Mouse (Mus musculus): ENCODE measurements around the gene Glb1. TPM values are rescaled to one million over a fixed set of nuclear protein-coding genes. Genes with fewer than 3 reads are reported as not detected.

Glb1 gene
- polyA plus RNA-seq (2017; shearing (Covaris generic)): 19.7 TPM

DNA sequence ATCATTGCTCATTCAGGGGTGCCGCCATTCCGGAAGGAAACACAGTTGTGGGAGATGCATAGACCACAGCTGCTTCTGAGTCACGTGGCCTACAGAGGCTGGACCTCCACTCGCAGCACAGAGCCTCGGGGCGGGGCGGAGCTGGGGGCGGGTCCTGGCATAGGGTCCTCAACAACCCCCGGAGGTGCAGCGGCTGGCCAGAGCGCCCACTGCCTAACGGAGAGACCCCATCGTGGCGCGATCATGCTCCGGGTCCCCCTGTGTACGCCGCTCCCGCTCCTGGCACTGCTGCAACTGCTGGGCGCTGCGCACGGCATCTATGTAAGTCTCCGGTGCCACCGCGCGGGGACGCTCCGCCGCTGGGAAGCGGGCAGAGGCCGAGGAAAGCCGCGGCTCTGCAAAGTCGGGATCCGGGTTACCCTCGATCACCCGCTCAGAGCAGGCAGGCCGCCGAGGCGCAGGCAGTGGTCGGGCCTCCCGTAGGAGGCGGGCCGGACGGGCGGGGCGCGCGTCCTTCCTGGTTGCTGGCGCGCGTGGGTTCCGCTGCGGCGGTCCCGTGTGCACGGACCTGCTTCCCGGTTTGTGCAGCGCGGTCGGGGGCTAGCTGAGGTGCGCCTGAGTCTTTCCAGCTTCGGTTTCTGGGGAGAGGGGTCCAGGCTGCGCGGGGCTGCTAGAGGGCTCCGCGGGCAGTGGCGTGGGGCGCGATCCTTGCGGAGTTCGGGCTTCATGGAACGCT is at the start of gene Glb1, which contains the start of gene Tmppe:
Glb1 (plus strand) TSS at position 128 of the 736 bp plus-strand sequence.
Tmppe (plus strand) TSS at position 157 of the 736 bp plus-strand sequence.

DNA sequence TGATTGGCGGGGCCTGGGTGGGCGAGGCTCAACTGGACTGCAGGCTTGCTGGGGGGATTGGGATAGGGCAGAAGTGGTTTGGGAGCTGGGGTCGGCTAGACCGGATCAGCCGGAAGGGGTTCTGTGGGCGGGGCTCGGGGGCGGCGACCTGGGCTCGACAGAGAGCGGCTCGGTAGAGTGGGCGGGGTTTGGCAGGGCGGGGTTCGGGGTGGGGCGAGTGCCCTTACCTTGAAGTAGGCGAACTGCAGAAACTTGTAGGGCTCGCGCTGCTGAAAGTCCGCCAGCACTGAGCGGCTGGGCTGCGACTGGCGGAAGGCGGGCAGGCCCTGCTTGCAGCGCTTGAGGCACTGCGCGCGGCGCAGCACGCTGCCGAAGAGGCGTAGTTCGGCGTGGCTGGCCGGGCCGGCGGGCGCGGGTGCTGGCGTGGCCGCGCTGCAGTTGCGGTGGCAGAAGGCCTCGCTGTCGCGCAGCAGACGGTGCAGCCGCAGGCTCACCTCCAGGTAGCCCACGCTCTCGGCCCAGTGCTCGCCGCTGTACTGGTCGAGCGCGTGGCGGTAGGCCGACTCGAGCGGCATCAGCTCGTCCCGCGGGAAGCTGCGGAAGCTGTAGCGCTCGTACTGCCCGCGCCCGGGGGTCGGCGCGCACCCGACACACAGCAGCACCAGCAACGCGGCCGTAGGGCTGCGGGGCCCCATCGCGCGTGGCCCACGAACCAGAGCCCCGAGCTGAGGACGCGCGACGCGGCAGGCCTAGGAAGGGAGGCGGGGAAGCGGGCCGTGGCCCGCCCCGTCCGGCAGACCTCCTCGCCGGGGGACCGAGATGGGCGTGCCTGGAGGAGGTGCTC is 10.7 kb upstream of the Glb1 start, which contains the start of gene Crtap:
Crtap (minus strand) TSS at position 771 of the 844 bp plus-strand sequence.

DNA sequence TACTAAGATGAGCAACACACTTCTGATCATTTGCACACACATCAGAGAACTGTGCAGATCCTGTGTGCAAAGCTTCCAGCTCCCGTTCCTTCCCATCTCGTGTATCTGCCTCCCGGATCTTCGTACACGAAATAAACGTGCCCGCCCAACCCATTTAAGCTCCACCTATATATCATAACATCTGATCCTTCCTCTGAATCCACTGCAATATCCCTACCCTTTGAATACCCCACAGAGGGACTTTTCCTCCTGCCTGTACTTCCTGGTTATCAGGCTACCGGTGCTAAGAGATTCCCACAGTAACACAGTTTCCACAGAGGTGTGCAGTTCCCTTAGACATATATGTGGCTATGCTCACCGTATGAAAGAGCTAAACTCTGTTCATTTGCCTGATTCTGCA is 103.9 kb downstream of the Glb1 start, which contains the start of gene Ccr4:
Ccr4 (minus strand) TSS at position 101 of the 400 bp plus-strand sequence.

DNA sequence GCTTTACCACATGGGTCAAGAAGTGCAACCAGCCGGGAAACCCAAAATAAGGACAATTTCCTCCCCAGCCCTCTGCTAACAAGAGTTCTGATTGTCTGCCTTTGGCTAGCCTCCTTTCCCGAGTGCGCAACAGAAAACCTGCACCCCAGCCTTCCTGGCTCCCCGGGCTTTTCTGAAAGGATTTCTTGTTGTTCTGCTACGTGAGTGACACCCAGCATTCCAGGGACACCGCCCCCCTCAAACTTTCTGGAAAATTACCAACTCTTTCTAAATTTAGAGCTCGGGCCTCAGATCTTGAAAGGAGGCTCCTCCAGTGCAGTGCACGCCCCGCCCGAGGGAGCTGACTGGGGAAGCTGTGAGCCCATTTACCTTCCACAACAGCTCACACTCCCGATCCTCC is 114.5 kb downstream of the Glb1 start, which contains the start of gene C130032M10Rik:
C130032M10Rik (plus strand) TSS at position 334 of the 400 bp plus-strand sequence.

Other genes with a start within 250 kb of the Glb1 start
- not detected for gene Bcl2a1c, start 70.9 kb upstream of the Glb1 start, polyA plus RNA-seq (2017; shearing (Covaris generic))
- gene Crtap, start 10.4 kb upstream of the Glb1 start, polyA plus RNA-seq (2017; shearing (Covaris generic)): 5.9 TPM
- gene Tmppe, start within 50 bp of the Glb1 start, polyA plus RNA-seq (2017; shearing (Covaris generic)): 15.9 TPM
- 0.70 TPM for gene Ccr4, start 103.8 kb downstream of the Glb1 start, polyA plus RNA-seq (2017; shearing (Covaris generic))
- gene C130032M10Rik, start 114.6 kb downstream of the Glb1 start, polyA plus RNA-seq (2017; shearing (Covaris generic)): not detected
- 0.04 TPM for gene Trim71, start 163.3 kb downstream of the Glb1 start, polyA plus RNA-seq (2017; shearing (Covaris generic))
- gene Cnot10, start 239.1 kb downstream of the Glb1 start, polyA plus RNA-seq (2017; shearing (Covaris generic)): 63.7 TPM